Mouse (Mus musculus) lung, postnatal 0 days (tissue): ENCODE data around the gene Ick. TPM values are rescaled to one million over a fixed set of nuclear protein-coding genes. Genes with fewer than 3 reads are reported as not detected.
"Not testable (repeated sequence)": the region's sequence is repeated elsewhere in the genome, so short reads cannot be mapped to it uniquely, and the experiment has no call there.

ENCODE experiments used
- ATAC-seq: fragments of 200-750 bp; cut with Nextera tagmentation; 2 replicates; pipeline ENCODE4 v1.8.0; 2017; ENCODE audit warnings: moderate library complexity
- DNase-seq: peaks from one replicate; pipeline ENCODE4 v3.0.0-alpha.2; 2016; ENCODE audit warnings: low spot score
- H3K27ac ChIP-seq: fragments of 300-500 bp; sonication (generic); 2 replicates; pipeline ENCODE4 v1.5.1; 2014; ENCODE audit warnings: antibody characterized with exemption, mild to moderate bottlenecking, low read length, mixed read lengths
- H3K27me3 ChIP-seq: fragments of 300-500 bp; sonication (generic); replicated peaks from 2 replicates; pipeline ENCODE4 v1.6.1; 2014; ENCODE audit warnings: low read length, mixed read lengths; ENCODE audit not compliant: insufficient read depth
- H3K36me3 ChIP-seq: fragments of 300-500 bp; sonication (generic); 2 replicates; pipeline ENCODE4 v1.6.1; 2014; ENCODE audit warnings: low read length, mixed read lengths; ENCODE audit not compliant: insufficient read depth
- H3K4me1 ChIP-seq: fragments of 300-500 bp; sonication (generic); 2 replicates; pipeline ENCODE4 v1.6.1; 2014; ENCODE audit warnings: antibody characterized with exemption, low read depth, low read length, mixed read lengths; ENCODE audit not compliant: insufficient read depth
- H3K4me2 ChIP-seq: fragments of 300-500 bp; sonication (generic); replicated peaks from 2 replicates; pipeline ENCODE4 v1.6.1; 2014; ENCODE audit warnings: low read depth, mild to moderate bottlenecking, low read length, moderate library complexity, mixed read lengths
- H3K4me3 ChIP-seq: fragments of 300-500 bp; sonication (generic); 2 replicates; pipeline ENCODE4 v1.5.1; 2014; ENCODE audit warnings: low read depth, low read length
- H3K9ac ChIP-seq: fragments of 300-500 bp; sonication (generic); replicated peaks from 2 replicates; pipeline ENCODE4 v1.6.1; 2014; ENCODE audit warnings: low read depth, mild to moderate bottlenecking
- H3K9me3 ChIP-seq: fragments of 300-500 bp; sonication (generic); 2 replicates; pipeline ENCODE4 v1.6.1; 2016; ENCODE audit warnings: low read length, mixed read lengths
- CTCF ChIP-seq: IDR thresholded peaks from 2 replicates; pipeline ENCODE4 v1.5.1; 2016; ENCODE audit warnings: antibody characterized with exemption, mild to moderate bottlenecking
- EP300 ChIP-seq: IDR thresholded peaks from 2 replicates; pipeline ENCODE4 v1.6.1; 2016; ENCODE audit warnings: antibody characterized with exemption, mild to moderate bottlenecking, control low read depth
- WGBS: fragments of 180-500 bp; shearing (Covaris S2); extraction: QIAGEN DNeasy Blood & Tissue Kit; methylation state at CpG from one replicate; pipeline ENCODE4 v1.1.7; 2014; 5-methylcytosine and 5-hydroxymethylcytosine counted together
- polyA plus RNA-seq: library from polyadenylated mRNA; unstranded; fragments of >200 nt; fragmentation: Nextera tagmentation; extraction: Ambion mirVana; gene quantifications from 2 replicates; pipeline ENCODE4 v1.2.1, GENCODE M21; 2015

Ick gene
- polyA plus RNA-seq, 1 experiment from 2014 or later: 23.0 TPM

GRCm38 (mm10) chr9:78164741-78165140 is 55.7 kb downstream of the Ick start:
- H3K36me3 ChIP-seq: peaks cover 24% of the 10 kb centered on the region; the same call in 1 of the 2 replicates

GRCm38 (mm10) chr9:78165454-78165853 is 56.5 kb downstream of the Ick start:
- H3K27ac ChIP-seq: no peak overlapping the region
- H3K27me3 ChIP-seq: no peaks in the 10 kb centered on the region
- 87% methylated on average over 6 of the region's 6 CpGs for WGBS
- H3K9me3 ChIP-seq: no peaks in the 10 kb centered on the region
- no peaks in the 10 kb centered on the region for H3K4me1 ChIP-seq
- TF ChIP-seq EP300 (no peak), CTCF (no peak)
- no peak overlapping the region for H3K4me3 ChIP-seq
- peaks cover 20% of the 10 kb centered on the region; the same call in 1 of the 2 replicates for H3K36me3 ChIP-seq
- ATAC-seq: no peak
- DNase-seq: no peak
- H3K9ac ChIP-seq: no peak overlapping the region
- H3K4me2 ChIP-seq: no peak overlapping the region

More at GRCm38 (mm10) chr9:78164741-78165140, 55.7 kb downstream of the Ick start:
- ATAC-seq (no peak), DNase-seq (no peak)
- H3K4me3 ChIP-seq: no peak overlapping the region
- no peaks in the 10 kb centered on the region for H3K9me3 ChIP-seq
- no peaks in the 10 kb centered on the region for H3K4me1 ChIP-seq
- H3K9ac ChIP-seq: no peak overlapping the region
- WGBS: 89% methylated on average over 3 of the region's 3 CpGs
- H3K27ac ChIP-seq: no peak overlapping the region
- no peak for TF ChIP-seq EP300
- no peak for TF ChIP-seq CTCF
- no peaks in the 10 kb centered on the region for H3K27me3 ChIP-seq
- no peak overlapping the region for H3K4me2 ChIP-seq

GRCm38 (mm10) chr9:78166694-78167452 is 57.9 kb downstream of the Ick start:
- WGBS: 72% methylated on average over 19 of the region's 19 CpGs
- no peak for ATAC-seq
- TF ChIP-seq EP300 (no peak), CTCF (no peak)
- no peaks in the 10 kb centered on the region for H3K9me3 ChIP-seq
- no peak overlapping the region for H3K9ac ChIP-seq
- no peak for DNase-seq
- H3K27me3 ChIP-seq: no peaks in the 10 kb centered on the region
- no peak overlapping the region for H3K4me2 ChIP-seq
- no peaks in the 10 kb centered on the region for H3K4me1 ChIP-seq
- peaks cover 10% of the 10 kb centered on the region; the same call in 1 of the 2 replicates for H3K36me3 ChIP-seq
- H3K4me3 ChIP-seq: no peak overlapping the region
- no peak overlapping the region for H3K27ac ChIP-seq

GRCm38 (mm10) chr9:78167453-78167969 is 58.5 kb downstream of the Ick start:
- Histone ChIP-seq H3K27ac (no peak overlapping the region), H3K36me3 (peaks cover 10% of the 10 kb centered on the region; the same call in 1 of the 2 replicates), H3K9ac (no peak overlapping the region), H3K4me3 (no peak overlapping the region), H3K9me3 (no peaks in the 10 kb centered on the region), H3K4me2 (no peak overlapping the region), H3K27me3 (no peaks in the 10 kb centered on the region), H3K4me1 (no peaks in the 10 kb centered on the region)
- DNase-seq (no peak), ATAC-seq (no peak)
- 89% methylated on average over 18 of the region's 19 CpGs for WGBS
- TF ChIP-seq EP300: no peak
- TF ChIP-seq CTCF: no peak

GRCm38 (mm10) chr9:78168864-78169263 is 59.9 kb downstream of the Ick start:
- H3K9me3 ChIP-seq: no peaks in the 10 kb centered on the region
- DNase-seq: peak; percentile 29
- no peaks in the 10 kb centered on the region for H3K27me3 ChIP-seq
- no peak overlapping the region for H3K4me3 ChIP-seq
- no peak for TF ChIP-seq EP300
- TF ChIP-seq CTCF: peak; percentile 51; the same call in 1 of the 2 replicates
- H3K4me2 ChIP-seq: no peak overlapping the region
- peaks cover 10% of the 10 kb centered on the region; the same call in 1 of the 2 replicates for H3K36me3 ChIP-seq
- no peak for ATAC-seq
- WGBS: 91% methylated on average over 6 of the region's 6 CpGs
- no peak overlapping the region for H3K27ac ChIP-seq
- H3K9ac ChIP-seq: no peak overlapping the region
- no peaks in the 10 kb centered on the region for H3K4me1 ChIP-seq

- H3K27ac ChIP-seq: no peak overlapping the region
- no peaks in the 10 kb centered on the region for H3K36me3 ChIP-seq
- ATAC-seq (no peak), DNase-seq (no peak)
- H3K4me3 ChIP-seq: no peak overlapping the region
- H3K27me3 ChIP-seq: no peaks in the 10 kb centered on the region
- 32% methylated on average over 1 of the region's 1 CpGs for WGBS
- H3K4me1 ChIP-seq: no peaks in the 10 kb centered on the region
- H3K9ac ChIP-seq: no peak overlapping the region
- H3K9me3 ChIP-seq: no peaks in the 10 kb centered on the region
- no peak overlapping the region for H3K4me2 ChIP-seq
- TF ChIP-seq CTCF (no peak), EP300 (no peak)
These were observed 65.0 kb downstream of the Ick start for GRCm38 (mm10) chr9:78174016-78174415.

GRCm38 (mm10) chr9:78174925-78175276 is 65.9 kb downstream of the Ick start:
- not testable (repeated sequence) for H3K4me2 ChIP-seq, H3K4me1 ChIP-seq, H3K27me3 ChIP-seq, H3K4me3 ChIP-seq, H3K27ac ChIP-seq, H3K9ac ChIP-seq, H3K9me3 ChIP-seq, H3K36me3 ChIP-seq, ATAC-seq, DNase-seq
- 29% methylated on average over 3 of the region's 3 CpGs for WGBS
